Mouse (Mus musculus) brain, embryonic 14.5 days (tissue): ENCODE results near the gene Cul1.

Experiments
- CTCF ChIP-seq: fragments of 200-500 bp; IDR thresholded peaks from 2 replicates; pipeline ENCODE4 v1.5.1; 2012; ENCODE audit warnings: inconsistent platforms, mild to moderate bottlenecking, moderate library complexity, borderline replicate concordance; ENCODE audit not compliant: insufficient read depth, insufficient read length; ENCODE audit errors: extremely low read depth
- POLR2A ChIP-seq: fragments of 200-500 bp; IDR thresholded peaks from 2 replicates; pipeline ENCODE4 v1.6.1; 2012; ENCODE audit warnings: mild to moderate bottlenecking, inconsistent platforms, borderline replicate concordance; ENCODE audit not compliant: poor library complexity, insufficient read depth, insufficient read length, severe bottlenecking; ENCODE audit errors: extremely low read depth

DNA sequence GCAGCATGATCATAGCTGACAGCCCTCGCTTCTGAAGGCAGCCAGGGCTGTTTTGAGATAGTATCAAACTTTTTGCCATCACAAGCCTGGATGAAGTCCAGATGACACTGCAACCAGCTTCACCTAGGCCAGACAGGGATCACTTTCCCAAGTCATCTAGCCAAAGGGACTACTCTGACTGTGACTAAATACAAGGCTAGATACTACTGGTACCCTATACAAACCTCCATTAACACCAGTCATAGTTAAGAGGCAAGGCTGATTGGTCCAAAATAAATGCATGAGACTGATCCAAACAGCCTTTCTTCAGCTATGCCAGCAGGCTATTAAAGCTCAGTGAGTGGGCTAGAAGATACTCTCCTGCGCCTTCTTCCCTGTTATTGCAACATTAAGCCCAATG, 119.7 kb downstream of the Cul1 start:
- TF ChIP-seq CTCF: no peak
- no peak for TF ChIP-seq POLR2A
